Comparison of ENCODE assay signal across 9 mouse cellular contexts in genomic region chr9:83807562-83807961, GRCm38 (mm10). TPM values are rescaled to one million over a fixed set of nuclear protein-coding genes. Genes with fewer than 3 reads are reported as not detected.
A peak's percentile ranks its signal among the peaks of the same experiment; 100 is the strongest.
DNase-seq lines count a peak whose midpoint lies in the region; ATAC-seq and TF ChIP-seq lines count a peak whose summit lies in the region.
"Had no signal": no experiment of that assay in that cellular context is flagged by ENCODE, and none has a peak within 500 bp of the region (broad histone marks: within the 10 kb centered on the region; RNA-seq: fewer than 3 reads in every experiment).

No protein-coding gene starts in this region.

- H3K27me3 ChIP-seq in heart, adult 2 months (ENCODE audit: control insufficient read depth, insufficient read depth, low read length), result peaks cover 12% of the 10 kb centered on the region

- intact Hi-C loops in heart, adult 2 months (cut with DNase I), result loop anchor here (2.0 kb wide), 1 partner anchor 27 kb away; the partner anchor contains the start of gene Ttk
- intact Hi-C loops in heart, postnatal 25 days (cut with DNase I), result loop anchor here (1.0 kb wide), 1 partner anchor 98 kb away; no protein-coding TSS in a partner anchor
- intact Hi-C loops in heart, postnatal 10 days (cut with DNase I), result loop anchor here (1.0 kb wide), 1 partner anchor 98 kb away; no protein-coding TSS in a partner anchor

- no peak overlapping the region for H3K27ac ChIP-seq in heart, adult 2 months

- TF ChIP-seq CTCF in heart, adult 2 months (IDR thresholded peaks at IDR 0.05), result peak; percentile 81
- TF ChIP-seq CTCF in brain, embryonic 14.5 days (IDR thresholded peaks at IDR 0.05; ENCODE audit: borderline replicate concordance, extremely low read depth, insufficient read depth, insufficient read length), result peak; percentile 48; the same call in 1 of the 2 replicates

- no peaks in the 10 kb centered on the region for H3K79me2 ChIP-seq in heart, adult 2 months (replicated peaks; ENCODE audit: control insufficient read depth, insufficient read depth, low read length)

- no peak for TF ChIP-seq POLR2A in heart, adult 2 months (IDR thresholded peaks at IDR 0.05; ENCODE audit: insufficient read depth, low read depth, low read length)
- TF ChIP-seq POLR2A in brain, embryonic 14.5 days (IDR thresholded peaks at IDR 0.05; ENCODE audit: borderline replicate concordance, extremely low read depth, insufficient read depth, insufficient read length, poor library complexity, severe bottlenecking), result no peak

- no peak for ATAC-seq in monocyte, adult 5-6 weeks (replicated peaks; ENCODE audit: insufficient number of reproducible peaks, low FRiP score, low TSS enrichment, poor library complexity, severe bottlenecking)

- H3K9ac ChIP-seq in heart, adult 2 months (ENCODE audit: low read depth, low read length), result no peak overlapping the region

- no peak for DNase-seq in heart, adult 2 months
- DNase-seq in heart, postnatal 25 days (ENCODE audit: low spot score), result no peak
- peak; percentile 60 for DNase-seq in testis, postnatal 10 days (ENCODE audit: low spot score)
- DNase-seq in testis, postnatal 14 days (ENCODE audit: low spot score), result no peak
- DNase-seq in brain, embryonic 14.5 days (ENCODE audit: low read depth), result peak; percentile 82
- peak; percentile 40 to 64 for DNase-seq in heart, postnatal 10 days
- DNase-seq in lung, postnatal 10 days, result peak; percentile 65

- 5% methylated on average over 2 of the region's 2 CpGs for WGBS in heart, adult 2 months

- TF ChIP-seq EP300 in heart, adult 2 months (IDR thresholded peaks at IDR 0.05; ENCODE audit: insufficient read depth, low read depth, low read length), result no peak

- H3K4me3 ChIP-seq in heart, adult 2 months, result no peak overlapping the region

- H3K4me1 ChIP-seq in heart, adult 2 months (ENCODE audit: control insufficient read depth, insufficient read depth, low read length), result peaks cover 3% of the 10 kb centered on the region

- H3K36me3 ChIP-seq in heart, adult 2 months (ENCODE audit: control insufficient read depth, insufficient read depth, low read length), result no peaks in the 10 kb centered on the region

RNA-seq across cellular contexts. Expression of gene Elovl4, which starts 1.5 kb away (rescaled TPM):
- under 1 TPM; 0.18 to 0.32 TPM for total RNA-seq in heart, adult 2 months (2021)
- 0.23 and 0.25 TPM in 2 replicates for polyA plus RNA-seq in heart, adult 2 months (2012; rRNA removed)
- total RNA-seq in heart, postnatal 25 days (2021), result under 1 TPM; 0.11 to 0.21 TPM
- 31.6 and 38.4 TPM in 2 replicates for polyA plus RNA-seq in brain, embryonic 14.5 days (2012; rRNA removed)
- total RNA-seq in heart, postnatal 10 days (2021), result under 1 TPM; 0.35 to 0.60 TPM
- total RNA-seq in monocyte, adult 5-6 weeks (2017), result not detected in 3 replicates
- total RNA-seq: hematopoietic stem cell, adult 5-6 weeks had no signal

RNA-seq across cellular contexts. Expression of gene Ttk, which starts 26.9 kb away (rescaled TPM):
- total RNA-seq in heart, adult 2 months (2021), result under 1 TPM; 0.08 to 0.39 TPM
- polyA plus RNA-seq in heart, adult 2 months (2012; rRNA removed), result 0.04 and 0.12 TPM in 2 replicates
- under 1 TPM; 0.36 to 0.39 TPM for total RNA-seq in heart, postnatal 25 days (2021)
- polyA plus RNA-seq in brain, embryonic 14.5 days (2012; rRNA removed), result 6.6 and 10.3 TPM in 2 replicates
- 1 to 10 TPM; 5.1 to 5.2 TPM for total RNA-seq in heart, postnatal 10 days (2021)
- 0.49 TPM in 1 of 3 replicates, not detected in the others for total RNA-seq in monocyte, adult 5-6 weeks (2017)

Comparison
In these comparisons a context has a peak if more than half of its experiments do, and no peak if none do; other contexts are left out.
1. DNase-seq: peak in testis, postnatal 10 days (single experiment), brain, embryonic 14.5 days (single experiment), heart, postnatal 10 days (2 of 2) and lung, postnatal 10 days (single experiment); none in heart, adult 2 months (0 of 2), heart, postnatal 25 days (single experiment) and testis, postnatal 14 days (single experiment).